Mouse (Mus musculus): ENCODE measurements around the gene Uso1. TPM values are rescaled to one million over a fixed set of nuclear protein-coding genes. Genes with fewer than 3 reads are reported as not detected.
A peak's percentile ranks its signal among the peaks of the same experiment; 100 is the strongest.

Gene Uso1
- polyA plus RNA-seq, 1 experiment from 2014 or later = 27.4 TPM

GRCm38 (mm10) chr5:92239333-92240232, 101.8 kb downstream of the Uso1 start:
- Histone ChIP-seq H3K9me3 (ENCODE audit: control insufficient read depth, low read length) (no peaks in the 10 kb centered on the region), H3K4me2 (replicated peaks) (peak overlapping the region; percentile 24; the same call in 1 of the 2 replicates), H3K4me1 (replicated peaks; ENCODE audit: control insufficient read depth, insufficient read depth, low read length) (no peaks in the 10 kb centered on the region), H3K9ac (no peak overlapping the region), H3K27me3 (ENCODE audit: control insufficient read depth, insufficient read depth, low read length) (no peaks in the 10 kb centered on the region), H3K36me3 (replicated peaks; ENCODE audit: control insufficient read depth, insufficient read depth) (no peaks in the 10 kb centered on the region), H3K27ac (no peak overlapping the region), H3K4me3 (replicated peaks; ENCODE audit: low read length) (no peak overlapping the region)
- DNase-seq (ENCODE audit: low spot score) = peak; percentile 82
- WGBS = 41% methylated on average over 29 of the region's 29 CpGs
- ATAC-seq (ENCODE audit: low FRiP score) = peak; percentile 67

DNA sequence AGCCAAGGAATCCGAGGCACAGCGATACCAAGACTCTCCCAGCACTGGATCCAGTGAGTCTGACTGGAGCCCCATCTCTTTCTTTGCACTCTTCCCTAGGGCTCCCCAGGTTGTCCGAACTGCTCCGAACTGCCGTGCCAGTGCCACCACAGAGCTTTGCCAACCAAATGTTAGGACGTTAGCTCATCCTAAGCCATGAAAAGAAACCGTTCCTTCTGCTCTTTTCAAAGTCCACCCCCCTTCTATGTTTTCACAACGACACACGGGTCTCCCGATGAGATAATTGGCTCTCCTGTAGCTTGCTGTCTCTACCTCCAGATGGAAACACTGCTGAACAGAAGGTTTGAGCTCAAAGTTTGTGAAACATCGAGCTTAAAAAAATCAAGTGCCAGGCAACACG, 103.0 kb downstream of the Uso1 start:
- H3K4me2 ChIP-seq (replicated peaks) = no peak overlapping the region
- no peak for DNase-seq (ENCODE audit: low spot score)

DNA sequence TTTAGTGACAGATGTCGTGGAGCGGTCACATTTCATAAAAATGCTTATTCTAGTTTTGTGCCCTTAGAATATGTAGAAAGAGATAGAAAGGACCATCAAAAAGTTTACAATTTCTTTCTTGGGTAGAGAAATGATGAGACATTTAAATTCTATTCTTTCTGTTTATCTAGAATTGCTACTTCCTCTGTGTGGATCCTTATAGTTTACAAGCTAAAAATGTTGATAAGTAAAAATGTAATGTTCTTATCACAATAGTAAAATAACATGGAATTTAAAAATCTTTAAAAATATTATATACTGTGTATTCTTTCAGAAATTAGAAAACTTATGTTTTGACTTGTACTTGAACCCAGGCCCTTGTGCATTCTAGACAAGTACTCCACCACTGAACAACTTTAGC, 107.2 kb downstream of the Uso1 start:
- no peak for DNase-seq (ENCODE audit: low spot score)
- no peaks in the 10 kb centered on the region for H3K9me3 ChIP-seq (ENCODE audit: control insufficient read depth, low read length)
- no peak overlapping the region for H3K4me3 ChIP-seq (replicated peaks; ENCODE audit: low read length)
- H3K27ac ChIP-seq = no peak overlapping the region
- H3K4me1 ChIP-seq (replicated peaks; ENCODE audit: control insufficient read depth, insufficient read depth, low read length) = no peaks in the 10 kb centered on the region
- WGBS = 96% methylated on average over 2 of the region's 2 CpGs
- no peaks in the 10 kb centered on the region for H3K27me3 ChIP-seq (ENCODE audit: control insufficient read depth, insufficient read depth, low read length)
- no peak overlapping the region for H3K4me2 ChIP-seq (replicated peaks)
- H3K36me3 ChIP-seq (replicated peaks; ENCODE audit: control insufficient read depth, insufficient read depth) = no peaks in the 10 kb centered on the region
- no peak overlapping the region for H3K9ac ChIP-seq
- no peak for ATAC-seq (ENCODE audit: low FRiP score)

More for the DNA sequence above, 103.0 kb downstream of the Uso1 start:
- no peaks in the 10 kb centered on the region for H3K27me3 ChIP-seq (ENCODE audit: control insufficient read depth, insufficient read depth, low read length)
- 93% methylated on average over 12 of the region's 12 CpGs for WGBS
- no peak overlapping the region for H3K27ac ChIP-seq
- no peak overlapping the region for H3K4me3 ChIP-seq (replicated peaks; ENCODE audit: low read length)
- H3K36me3 ChIP-seq (replicated peaks; ENCODE audit: control insufficient read depth, insufficient read depth) = no peaks in the 10 kb centered on the region
- no peaks in the 10 kb centered on the region for H3K4me1 ChIP-seq (replicated peaks; ENCODE audit: control insufficient read depth, insufficient read depth, low read length)
- H3K9ac ChIP-seq = no peak overlapping the region
- no peaks in the 10 kb centered on the region for H3K9me3 ChIP-seq (ENCODE audit: control insufficient read depth, low read length)
- ATAC-seq (ENCODE audit: low FRiP score) = no peak

GRCm38 (mm10) chr5:92245483-92245882, 107.7 kb downstream of the Uso1 start:
- no peaks in the 10 kb centered on the region for H3K4me1 ChIP-seq (replicated peaks; ENCODE audit: control insufficient read depth, insufficient read depth, low read length)
- no peaks in the 10 kb centered on the region for H3K27me3 ChIP-seq (ENCODE audit: control insufficient read depth, insufficient read depth, low read length)
- H3K9me3 ChIP-seq (ENCODE audit: control insufficient read depth, low read length) = no peaks in the 10 kb centered on the region
- no peak for DNase-seq (ENCODE audit: low spot score)
- ATAC-seq (ENCODE audit: low FRiP score) = no peak
- H3K36me3 ChIP-seq (replicated peaks; ENCODE audit: control insufficient read depth, insufficient read depth) = no peaks in the 10 kb centered on the region
- WGBS = 93% methylated on average over 9 of the region's 9 CpGs
- H3K9ac ChIP-seq = no peak overlapping the region
- H3K4me3 ChIP-seq (replicated peaks; ENCODE audit: low read length) = no peak overlapping the region
- H3K4me2 ChIP-seq (replicated peaks) = no peak overlapping the region
- no peak overlapping the region for H3K27ac ChIP-seq

DNA sequence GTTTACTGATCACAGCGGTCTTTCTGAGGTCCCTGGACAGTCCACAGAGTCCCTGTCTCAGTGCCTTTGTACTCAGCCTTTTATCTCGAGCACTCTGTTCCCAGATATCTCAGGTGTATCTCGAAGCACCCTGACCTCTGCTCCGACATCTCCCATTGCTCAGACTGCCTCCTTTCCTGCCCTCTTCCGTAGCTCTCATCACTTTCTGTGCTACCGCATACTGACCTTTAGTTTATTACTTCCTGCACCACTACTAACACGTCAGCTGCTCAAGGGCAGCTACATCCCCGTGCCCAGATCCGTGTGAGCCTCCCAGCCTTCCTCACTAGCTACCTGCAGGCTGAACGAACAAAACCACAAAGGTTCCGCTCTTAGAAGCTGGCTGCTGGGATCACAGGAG, 110.9 kb downstream of the Uso1 start:
- H3K36me3 ChIP-seq (replicated peaks; ENCODE audit: control insufficient read depth, insufficient read depth) = no peaks in the 10 kb centered on the region
- H3K9me3 ChIP-seq (ENCODE audit: control insufficient read depth, low read length) = no peaks in the 10 kb centered on the region
- no peaks in the 10 kb centered on the region for H3K27me3 ChIP-seq (ENCODE audit: control insufficient read depth, insufficient read depth, low read length)
- H3K4me2 ChIP-seq (replicated peaks) = no peak overlapping the region
- no peaks in the 10 kb centered on the region for H3K4me1 ChIP-seq (replicated peaks; ENCODE audit: control insufficient read depth, insufficient read depth, low read length)
- WGBS = 86% methylated on average over 11 of the region's 11 CpGs
- no peak overlapping the region for H3K4me3 ChIP-seq (replicated peaks; ENCODE audit: low read length)
- H3K9ac ChIP-seq = no peak overlapping the region
- no peak overlapping the region for H3K27ac ChIP-seq
- DNase-seq (ENCODE audit: low spot score) (no peak), ATAC-seq (ENCODE audit: low FRiP score) (no peak)

DNA sequence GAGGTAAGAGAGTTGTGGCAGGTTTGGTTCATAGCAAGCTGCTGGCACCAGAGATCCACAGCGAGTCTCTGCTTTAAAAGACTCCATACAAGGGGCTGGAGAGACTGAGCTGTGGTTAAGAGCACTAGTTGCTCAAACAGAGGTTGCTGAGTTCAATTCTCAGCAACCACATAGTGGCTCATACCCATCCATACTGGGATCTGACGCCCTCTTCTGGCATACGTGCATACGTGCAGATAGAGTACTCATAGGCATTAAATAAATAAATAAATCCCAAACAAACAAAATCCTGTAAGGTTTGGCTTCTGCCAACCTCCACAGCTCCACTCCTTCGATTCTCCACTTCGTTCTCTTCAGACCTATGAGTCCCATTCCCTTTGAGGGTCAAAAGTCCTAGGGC, 114.3 kb downstream of the Uso1 start:
- ATAC-seq (ENCODE audit: low FRiP score) (no peak), DNase-seq (ENCODE audit: low spot score) (no peak)
- H3K27me3 ChIP-seq (ENCODE audit: control insufficient read depth, insufficient read depth, low read length) = no peaks in the 10 kb centered on the region
- H3K9me3 ChIP-seq (ENCODE audit: control insufficient read depth, low read length) = no peaks in the 10 kb centered on the region
- no peak overlapping the region for H3K4me2 ChIP-seq (replicated peaks)
- H3K9ac ChIP-seq = no peak overlapping the region
- H3K4me3 ChIP-seq (replicated peaks; ENCODE audit: low read length) = no peak overlapping the region
- H3K36me3 ChIP-seq (replicated peaks; ENCODE audit: control insufficient read depth, insufficient read depth) = no peaks in the 10 kb centered on the region
- WGBS = 92% methylated on average over 6 of the region's 6 CpGs
- H3K4me1 ChIP-seq (replicated peaks; ENCODE audit: control insufficient read depth, insufficient read depth, low read length) = no peaks in the 10 kb centered on the region
- H3K27ac ChIP-seq = no peak overlapping the region

Other genes with a start within 250 kb of the Uso1 start
- gene Rchy1, start 174.9 kb upstream of the Uso1 start, polyA plus RNA-seq (2014; fragmentation: Nextera tagmentation; extraction: Ambion mirVana) = 55.3 and 64.3 TPM in 2 replicates
- gene Odaph, start 150.5 kb upstream of the Uso1 start, polyA plus RNA-seq (2014; fragmentation: Nextera tagmentation; extraction: Ambion mirVana) = 0.38 TPM in 1 of 2 replicates, not detected in the other
- gene Cdkl2, start 94.1 kb upstream of the Uso1 start, polyA plus RNA-seq (2014; fragmentation: Nextera tagmentation; extraction: Ambion mirVana) = 13.5 and 18.9 TPM in 2 replicates
- 377 and 384 TPM in 2 replicates for gene G3bp2, start 54.2 kb upstream of the Uso1 start, polyA plus RNA-seq (2014; fragmentation: Nextera tagmentation; extraction: Ambion mirVana)
- gene U90926, start 77.5 kb downstream of the Uso1 start, polyA plus RNA-seq (2014; fragmentation: Nextera tagmentation; extraction: Ambion mirVana) = not detected in 2 replicates
- gene Ppef2, start 118.3 kb downstream of the Uso1 start, polyA plus RNA-seq (2014; fragmentation: Nextera tagmentation; extraction: Ambion mirVana) = 0.34 and 0.84 TPM in 2 replicates
- 22.1 and 25.1 TPM in 2 replicates for gene Naaa, start 140.2 kb downstream of the Uso1 start, polyA plus RNA-seq (2014; fragmentation: Nextera tagmentation; extraction: Ambion mirVana)
- 28.5 and 29.3 TPM in 2 replicates for gene Sdad1, start 172.5 kb downstream of the Uso1 start, polyA plus RNA-seq (2014; fragmentation: Nextera tagmentation; extraction: Ambion mirVana)
- not detected in 2 replicates for gene Cxcl9, start 190.1 kb downstream of the Uso1 start, polyA plus RNA-seq (2014; fragmentation: Nextera tagmentation; extraction: Ambion mirVana)
- gene Art3, start 193.9 kb downstream of the Uso1 start, polyA plus RNA-seq (2014; fragmentation: Nextera tagmentation; extraction: Ambion mirVana) = 6.0 and 9.3 TPM in 2 replicates
- gene Cxcl10, start 211.0 kb downstream of the Uso1 start, polyA plus RNA-seq (2014; fragmentation: Nextera tagmentation; extraction: Ambion mirVana) = 0.24 TPM in 1 of 2 replicates, not detected in the other

All from hindbrain, embryonic 14.5 days (tissue).